Mouse (Mus musculus): ENCODE data around the gene Mfsd4b4. TPM values are rescaled to one million over a fixed set of nuclear protein-coding genes. Genes with fewer than 3 reads are reported as not detected.

The Mfsd4b4 gene
- 9.8 and 9.9 TPM in 2 replicates for polyA plus RNA-seq (2012; rRNA removed)

GRCm38 (mm10) chr10:39898874-39899371 is at the start of gene Mfsd4b4:
Gene Mfsd4b4 (minus strand): TSS chr10:39899238.

DNA sequence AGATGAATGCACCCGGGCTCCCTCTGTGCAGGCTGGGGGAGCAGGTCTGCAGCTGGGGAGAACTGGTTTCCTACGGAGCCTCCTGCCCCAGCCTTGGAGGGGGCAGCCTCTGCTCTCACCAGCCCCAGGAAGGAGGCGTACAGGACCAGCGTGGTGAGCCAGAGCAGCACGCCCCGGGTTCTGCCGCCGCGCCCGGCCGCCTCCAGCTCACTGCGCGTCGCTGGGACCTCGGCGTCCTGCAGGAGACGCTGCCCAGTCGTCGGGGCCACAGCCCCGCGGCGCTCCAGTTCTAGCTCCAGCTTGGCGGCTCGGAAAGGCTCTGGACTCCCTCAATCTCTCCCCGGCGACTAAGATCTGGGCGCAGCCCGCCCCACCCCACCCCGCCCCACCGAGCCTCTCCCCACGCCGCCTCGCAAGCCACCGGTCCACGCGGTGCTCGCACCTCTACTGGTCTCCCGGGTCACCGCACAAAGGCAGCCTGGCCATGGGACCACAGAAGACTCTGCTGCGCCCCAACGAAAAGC is 27.6 kb upstream of the Mfsd4b4 start, which contains the start of gene Mfsd4b2:
Gene Mfsd4b2 (minus strand): TSS at position 308 of the 524 bp plus-strand sequence.

Other genes with a start within 250 kb of the Mfsd4b4 start
- 108 and 113 TPM in 2 replicates for gene Rev3l, start 167.1 kb downstream of the Mfsd4b4 start, polyA plus RNA-seq (2012; rRNA removed)
- not detected in 2 replicates for gene Mfsd4b2, start 27.7 kb upstream of the Mfsd4b4 start, polyA plus RNA-seq (2012; rRNA removed)
- 0.04 and 0.10 TPM in 2 replicates for gene Mfsd4b3, start 60.9 kb upstream of the Mfsd4b4 start, polyA plus RNA-seq (2012; rRNA removed)
- 0.04 and 0.10 TPM in 2 replicates for gene Mfsd4b5, start 87.4 kb upstream of the Mfsd4b4 start, polyA plus RNA-seq (2012; rRNA removed)
- gene Mfsd4b1, start 126.0 kb upstream of the Mfsd4b4 start, polyA plus RNA-seq (2012; rRNA removed): 0.16 and 0.23 TPM in 2 replicates
- gene Slc16a10, start 243.0 kb upstream of the Mfsd4b4 start, polyA plus RNA-seq (2012; rRNA removed): 3.8 and 5.4 TPM in 2 replicates